Mouse (Mus musculus): ENCODE measurements at regions not wholly inside any gene's neighbourhood (a gene's known extent, or its start where the extent isn't known, plus 50 kb on each side); places are given as distances from the start of the nearest gene placed in this dataset.
A peak's percentile ranks its signal among the peaks of the same experiment; 100 is the strongest.

- DNase-seq: peak; percentile 32
These were observed 131.2 kb upstream of the Osr1 start for GRCm38 (mm10) chr12:9438575-9439161.

DNA sequence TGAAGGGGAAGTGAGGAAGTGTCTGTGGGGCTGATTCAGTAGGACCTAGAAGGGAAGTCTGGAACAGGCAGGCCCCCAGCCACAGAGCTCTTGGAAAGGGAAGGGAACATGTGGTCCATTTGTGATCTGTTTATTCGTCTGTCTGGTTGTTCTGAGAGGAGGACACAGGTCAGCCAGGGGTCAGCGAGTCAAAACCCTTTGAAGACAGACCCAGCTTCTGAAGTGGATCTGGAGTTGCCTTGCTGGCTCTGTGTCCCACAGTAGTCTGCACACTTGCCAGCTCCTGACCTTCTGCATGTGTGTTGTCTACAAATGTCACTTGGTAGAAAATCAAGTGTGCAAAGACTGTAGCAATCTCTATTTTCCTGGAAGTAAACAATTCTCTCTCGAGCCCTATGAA lies 119.3 kb upstream of the Osr1 start:
- no peak for DNase-seq

DNA sequence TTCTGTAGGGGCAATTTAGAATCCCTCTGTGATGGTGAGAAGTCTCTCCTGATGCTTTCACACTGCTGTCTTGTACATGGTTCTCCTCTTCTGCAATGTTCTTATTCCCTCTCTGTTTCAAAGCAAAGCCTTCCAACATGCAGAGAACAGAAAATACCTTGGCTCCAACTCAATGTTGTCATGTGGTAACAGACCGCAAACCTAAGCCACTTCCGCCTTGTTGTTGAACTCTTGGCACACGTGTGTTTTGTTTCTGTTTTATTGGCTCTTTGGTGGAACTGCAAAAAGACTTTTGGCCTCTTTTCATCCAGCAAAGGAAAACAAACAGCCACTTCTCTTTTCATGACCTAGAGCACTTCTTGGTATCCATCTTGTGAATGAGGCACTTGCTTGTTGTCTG lies 109.7 kb upstream of the Osr1 start:
- DNase-seq: no peak

DNA sequence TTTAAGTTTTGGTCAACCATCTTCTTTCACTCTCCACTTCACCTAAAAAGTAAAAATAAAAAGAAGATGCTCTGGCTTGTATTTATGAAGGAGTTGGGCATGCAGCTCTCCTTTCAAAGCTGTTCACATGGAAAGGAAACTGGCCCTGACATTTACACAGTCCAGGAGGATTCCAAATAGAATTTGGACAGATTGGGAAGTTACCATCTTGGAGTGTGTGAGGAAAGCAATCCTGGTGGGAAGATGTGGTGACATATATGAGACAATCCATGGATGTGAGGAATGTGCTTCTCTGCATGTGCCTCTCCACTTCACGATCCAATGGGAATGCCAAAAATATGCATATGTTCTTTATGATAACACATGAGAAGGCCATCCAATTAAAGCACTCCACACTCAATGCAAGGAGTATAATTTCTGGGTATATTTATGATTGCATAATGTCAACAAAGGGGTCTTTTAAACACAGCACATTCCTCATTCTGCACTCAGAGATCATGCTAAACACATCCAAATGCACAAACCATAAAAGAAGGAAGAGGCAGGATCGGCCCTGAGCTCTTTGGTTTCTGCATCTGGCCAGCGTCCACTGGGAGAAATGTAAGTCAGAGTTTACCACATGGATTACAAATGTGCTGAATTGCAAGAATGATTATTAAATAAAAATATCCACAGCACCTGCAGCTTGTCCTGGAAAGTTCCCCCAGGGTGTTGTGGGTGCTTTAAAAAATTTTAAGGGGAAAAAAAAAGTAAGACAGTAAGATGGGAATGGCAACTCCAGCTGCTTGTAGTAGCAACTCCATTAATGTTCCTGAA lies 100.1 kb upstream of the Osr1 start:
- no peak for DNase-seq

- no peak for DNase-seq
These were observed 94.1 kb upstream of the Osr1 start for GRCm38 (mm10) chr12:9475836-9476235.

GRCm38 (mm10) chr12:9478201-9478600 lies 91.7 kb upstream of the Osr1 start:
- DNase-seq: no peak

DNA sequence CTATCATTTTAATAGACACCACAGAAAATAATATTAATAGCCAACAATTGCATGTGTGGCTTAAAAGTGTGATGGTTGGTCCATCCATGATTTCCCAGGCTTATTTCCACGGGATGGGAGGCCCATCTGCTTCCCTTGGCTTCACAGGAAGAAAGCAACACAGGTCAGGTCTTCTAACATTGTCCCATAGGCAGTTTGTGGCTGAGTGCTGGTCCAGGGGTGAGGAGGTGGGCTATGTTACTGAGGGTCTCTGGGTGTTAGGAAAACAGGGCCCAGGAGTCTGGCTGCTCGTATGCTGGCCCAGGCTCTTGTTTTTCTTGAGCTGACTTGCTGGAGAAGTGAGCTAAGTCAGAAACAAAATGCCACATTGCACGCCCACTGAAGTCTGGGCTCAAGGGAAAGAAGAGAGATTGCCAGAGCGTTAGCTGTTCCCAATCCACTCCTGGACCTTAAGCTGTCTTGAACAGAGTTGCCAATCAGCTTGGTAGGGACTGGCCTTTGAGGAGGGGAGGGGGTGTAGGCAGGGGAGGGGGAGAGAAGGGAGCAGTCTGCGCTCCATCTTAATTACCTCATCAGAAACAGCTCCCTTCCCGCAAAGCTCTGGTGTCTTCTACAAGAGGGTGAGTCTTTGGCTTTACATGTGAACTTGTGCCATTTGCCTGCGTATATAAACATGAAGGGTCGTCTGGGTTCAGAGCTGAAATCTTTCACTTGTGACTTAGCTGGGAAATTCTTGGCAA lies 82.1 kb upstream of the Osr1 start:
- no peak for DNase-seq

DNA sequence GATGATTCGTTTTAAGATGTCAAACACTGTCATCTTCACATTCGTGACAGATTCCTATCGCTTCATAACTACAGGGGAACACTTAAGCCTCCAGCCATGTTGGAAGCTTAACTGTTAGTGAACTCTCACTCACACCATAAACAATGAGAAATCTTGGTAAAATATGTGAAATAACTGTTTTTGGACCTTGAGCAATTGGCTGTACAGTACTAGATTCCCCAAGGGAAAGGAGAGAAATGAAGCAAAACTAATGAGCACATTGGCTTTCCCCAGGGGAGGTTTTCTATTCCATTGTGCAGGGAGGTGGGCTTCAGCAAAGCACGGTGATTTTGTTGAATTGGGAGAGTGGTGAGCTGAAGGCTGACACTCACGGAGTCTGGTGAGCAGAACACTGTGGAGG lies 56.0 kb upstream of the Osr1 start:
- DNase-seq: no peak

GRCm38 (mm10) chr12:9518782-9519181 lies 51.1 kb upstream of the Osr1 start:
- peak; percentile 4 for DNase-seq

GRCm38 (mm10) chr12:9519346-9519745 lies 50.6 kb upstream of the Osr1 start:
- DNase-seq: no peak

Measured in embryo, embryonic 11 days (tissue).